Mouse (Mus musculus) E14TG2a.4 (cell line): ENCODE results near the gene Ebf4.
A peak's percentile ranks its signal among the peaks of the same experiment; 100 is the strongest.

Experiments
- H3K27me3 ChIP-seq: 2 replicates; pipeline ENCODE4 v1.6.1; 2014; ENCODE audit warnings: low read length, control low read depth; ENCODE audit not compliant: insufficient read depth
- H3K36me3 ChIP-seq: 2 replicates; pipeline ENCODE4 v1.6.1; 2014; ENCODE audit warnings: low read length, control low read depth; ENCODE audit not compliant: insufficient read depth
- H3K4me1 ChIP-seq: replicated peaks from 2 replicates; pipeline ENCODE4 v1.6.1; 2014; ENCODE audit warnings: low read depth, low read length, control low read depth
- H3K4me3 ChIP-seq: replicated peaks from 2 replicates; pipeline ENCODE4 v1.5.1; 2014; ENCODE audit warnings: mild to moderate bottlenecking, low read length
- H3K9me3 ChIP-seq: 2 replicates; pipeline ENCODE4 v1.6.1; 2014; ENCODE audit warnings: low read length, control low read depth
- CTCF ChIP-seq: conservative IDR thresholded peaks from 2 replicates; pipeline ENCODE4 v1.5.1; 2014; ENCODE audit warnings: low read length
- NANOG ChIP-seq: IDR thresholded peaks from 2 replicates; pipeline ENCODE4 v1.6.1; 2014; ENCODE audit warnings: borderline replicate concordance, low read length, mixed read lengths
- POU5F1 ChIP-seq: IDR thresholded peaks from 2 replicates; pipeline ENCODE4 v1.6.1; 2014; ENCODE audit warnings: low read length, borderline replicate concordance

The Ebf4 gene

GRCm38 (mm10) chr2:130303014-130303413 lies 8.0 kb downstream of the Ebf4 start:
- H3K4me1 ChIP-seq = peaks cover 11% of the 10 kb centered on the region
- no peak overlapping the region for H3K4me3 ChIP-seq
- no peaks in the 10 kb centered on the region for H3K36me3 ChIP-seq
- peaks cover 90% of the 10 kb centered on the region for H3K27me3 ChIP-seq
- no peaks in the 10 kb centered on the region for H3K9me3 ChIP-seq
- TF ChIP-seq NANOG = peak; percentile 88
- TF ChIP-seq CTCF = no peak
- no peak for TF ChIP-seq POU5F1

GRCm38 (mm10) chr2:130327057-130327456 lies 32.1 kb downstream of the Ebf4 start:
- no peaks in the 10 kb centered on the region for H3K36me3 ChIP-seq
- peak; percentile 34 for TF ChIP-seq CTCF
- TF ChIP-seq NANOG = no peak
- TF ChIP-seq POU5F1 = no peak
- H3K4me3 ChIP-seq = no peak overlapping the region

GRCm38 (mm10) chr2:130329502-130329901 lies 34.5 kb downstream of the Ebf4 start:
- Histone ChIP-seq H3K4me1 (no peaks in the 10 kb centered on the region), H3K36me3 (no peaks in the 10 kb centered on the region), H3K27me3 (no peaks in the 10 kb centered on the region), H3K9me3 (no peaks in the 10 kb centered on the region), H3K4me3 (no peak overlapping the region)
- TF ChIP-seq POU5F1 (no peak), CTCF (no peak), NANOG (no peak)

More at GRCm38 (mm10) chr2:130327057-130327456, 32.1 kb downstream of the Ebf4 start:
- H3K4me1 ChIP-seq = no peaks in the 10 kb centered on the region
- H3K9me3 ChIP-seq = no peaks in the 10 kb centered on the region
- H3K27me3 ChIP-seq = peaks cover 3% of the 10 kb centered on the region; the same call in 1 of the 2 replicates

GRCm38 (mm10) chr2:130335112-130335511 lies 40.1 kb downstream of the Ebf4 start:
- TF ChIP-seq CTCF (no peak), POU5F1 (no peak), NANOG (no peak)
- Histone ChIP-seq H3K4me1 (0 out of 2 replicates have a peak, but pooled peaks cover 5% of the 10 kb centered on the region), H3K9me3 (no peaks in the 10 kb centered on the region), H3K27me3 (peaks cover 7% of the 10 kb centered on the region; the same call in 1 of the 2 replicates), H3K4me3 (no peak overlapping the region), H3K36me3 (no peaks in the 10 kb centered on the region)

- TF ChIP-seq CTCF (no peak), POU5F1 (no peak), NANOG (no peak)
- no peak overlapping the region for H3K4me3 ChIP-seq
- H3K9me3 ChIP-seq = no peaks in the 10 kb centered on the region
- H3K27me3 ChIP-seq = peaks cover 7% of the 10 kb centered on the region; the same call in 1 of the 2 replicates
- H3K4me1 ChIP-seq = 0 out of 2 replicates have a peak, but pooled peaks cover 5% of the 10 kb centered on the region
- H3K36me3 ChIP-seq = no peaks in the 10 kb centered on the region
These were observed 45.7 kb downstream of the Ebf4 start for GRCm38 (mm10) chr2:130340464-130341219.

GRCm38 (mm10) chr2:130341220-130341580 lies 46.2 kb downstream of the Ebf4 start:
- H3K4me1 ChIP-seq = 0 out of 2 replicates have a peak, but pooled peaks cover 5% of the 10 kb centered on the region
- no peaks in the 10 kb centered on the region for H3K9me3 ChIP-seq
- H3K27me3 ChIP-seq = peaks cover 4% of the 10 kb centered on the region; the same call in 1 of the 2 replicates
- TF ChIP-seq POU5F1 (no peak), CTCF (no peak), NANOG (no peak)
- no peaks in the 10 kb centered on the region for H3K36me3 ChIP-seq
- H3K4me3 ChIP-seq = no peak overlapping the region

- TF ChIP-seq POU5F1 (no peak), NANOG (no peak), CTCF (no peak)
- H3K9me3 ChIP-seq = no peaks in the 10 kb centered on the region
- no peak overlapping the region for H3K4me3 ChIP-seq
- H3K4me1 ChIP-seq = peaks cover 10% of the 10 kb centered on the region
- no peaks in the 10 kb centered on the region for H3K27me3 ChIP-seq
- H3K36me3 ChIP-seq = no peaks in the 10 kb centered on the region
These were observed 55.4 kb downstream of the Ebf4 start for GRCm38 (mm10) chr2:130350376-130350775.

GRCm38 (mm10) chr2:130351758-130352339 lies 56.9 kb downstream of the Ebf4 start:
- Histone ChIP-seq H3K27me3 (0 out of 2 replicates have a peak, but pooled peaks cover 3% of the 10 kb centered on the region), H3K36me3 (no peaks in the 10 kb centered on the region), H3K9me3 (no peaks in the 10 kb centered on the region), H3K4me1 (peaks cover 10% of the 10 kb centered on the region), H3K4me3 (no peak overlapping the region)
- TF ChIP-seq POU5F1 (no peak; the same call in 1 of the 2 replicates), NANOG (no peak), CTCF (no peak)
